Mouse (Mus musculus): ENCODE data around the gene Adora3.

The Adora3 gene

DNA sequence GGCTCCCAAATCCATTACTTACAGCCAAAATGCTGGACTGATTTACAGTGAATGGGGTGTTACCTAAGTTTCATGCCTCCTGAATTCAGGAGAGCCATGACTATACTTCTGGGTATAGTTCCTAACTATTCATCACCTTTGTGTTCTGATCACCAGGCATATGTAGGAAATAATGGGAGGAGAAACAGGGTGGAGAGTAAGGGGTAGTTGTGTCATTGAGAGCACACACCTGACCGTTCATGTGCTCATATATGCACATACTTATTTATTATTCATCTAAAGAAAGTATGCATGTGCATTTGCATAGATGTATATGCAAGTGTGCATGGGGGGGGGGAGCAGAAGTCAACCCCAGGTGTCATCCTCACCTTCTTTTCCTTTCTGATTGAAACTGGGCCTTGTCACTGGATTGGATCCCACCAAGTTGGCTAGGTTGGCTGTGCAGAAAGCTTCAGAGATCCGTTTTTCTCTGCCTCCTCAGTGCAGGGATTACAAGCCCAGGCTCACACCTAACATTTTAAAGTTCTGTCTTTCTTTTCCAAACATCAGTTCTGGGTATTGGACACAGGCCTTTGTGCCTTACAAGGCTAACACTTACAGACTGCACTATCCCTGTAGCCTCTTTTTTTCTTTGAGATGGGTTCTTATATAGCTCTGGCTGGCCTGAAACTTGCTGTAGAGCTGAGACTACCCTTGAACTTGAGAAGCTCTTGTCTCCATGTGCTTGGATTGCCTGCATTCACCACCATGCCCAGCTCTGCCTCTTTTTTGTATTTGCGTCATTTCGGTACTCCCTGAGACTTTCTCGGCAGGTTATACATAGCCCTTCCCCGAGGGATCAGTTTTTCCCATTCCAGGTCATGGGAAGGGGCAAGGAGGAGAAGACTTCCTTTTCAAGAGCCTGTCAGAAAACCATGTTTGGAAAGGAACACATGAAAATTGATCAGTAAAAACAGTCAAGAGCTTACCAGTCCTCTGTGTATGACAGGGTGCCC lies 3.1 kb downstream of the Adora3 start:
- DNase-seq (ENCODE audit: low spot score in 2 of 2) = peak in 1 of 2 experiments; percentile 52

DNA sequence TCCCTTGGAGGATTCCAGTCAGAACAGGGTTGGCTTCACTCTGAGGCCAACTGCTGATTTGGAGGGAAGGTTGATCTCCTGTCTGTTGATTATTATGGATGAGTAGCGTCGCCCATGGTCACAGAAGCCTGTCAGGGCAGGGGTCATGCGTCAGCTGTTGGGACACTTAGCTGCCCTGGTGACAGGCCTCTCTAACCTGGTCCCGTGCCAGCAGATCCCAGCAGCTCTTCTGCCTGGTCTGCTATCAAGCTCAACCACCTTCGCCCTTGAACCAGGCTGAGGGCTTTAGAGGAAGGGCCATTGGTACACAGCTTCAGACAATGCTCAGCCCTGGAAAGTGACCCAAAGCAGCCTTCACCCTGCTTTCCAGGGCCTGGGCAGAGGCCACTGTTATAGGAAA lies 5.4 kb downstream of the Adora3 start:
- peak in 1 of 2 experiments; percentile 53 for DNase-seq (ENCODE audit: low spot score in 2 of 2)

DNA sequence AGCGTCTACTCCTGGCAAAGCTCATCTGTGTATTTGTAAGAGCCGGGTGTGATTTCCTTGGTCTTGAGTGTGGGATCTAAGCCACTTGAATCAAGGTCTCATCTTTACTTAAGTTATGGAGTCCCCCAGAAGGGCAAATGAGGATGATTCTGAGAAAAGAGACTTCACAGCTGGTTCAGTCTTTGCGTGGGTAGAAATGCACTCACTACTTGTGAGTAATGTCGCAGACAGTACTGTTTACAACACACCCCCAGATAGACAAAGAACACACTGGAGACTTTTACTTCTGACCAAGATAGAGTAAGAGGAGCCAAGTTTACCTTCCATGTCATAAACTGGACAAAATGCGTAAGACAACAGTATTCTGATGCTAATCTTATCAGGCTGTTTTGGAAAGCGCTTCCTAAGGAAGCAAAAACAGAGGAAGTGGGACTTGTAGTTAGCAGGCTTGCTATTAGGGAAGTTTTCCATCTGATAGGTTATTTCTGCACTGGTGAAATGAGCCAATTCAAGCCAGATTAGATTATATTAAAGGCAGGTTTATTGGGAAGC lies 6.7 kb downstream of the Adora3 start:
- no peak for DNase-seq (ENCODE audit: low spot score in 2 of 2)

DNA sequence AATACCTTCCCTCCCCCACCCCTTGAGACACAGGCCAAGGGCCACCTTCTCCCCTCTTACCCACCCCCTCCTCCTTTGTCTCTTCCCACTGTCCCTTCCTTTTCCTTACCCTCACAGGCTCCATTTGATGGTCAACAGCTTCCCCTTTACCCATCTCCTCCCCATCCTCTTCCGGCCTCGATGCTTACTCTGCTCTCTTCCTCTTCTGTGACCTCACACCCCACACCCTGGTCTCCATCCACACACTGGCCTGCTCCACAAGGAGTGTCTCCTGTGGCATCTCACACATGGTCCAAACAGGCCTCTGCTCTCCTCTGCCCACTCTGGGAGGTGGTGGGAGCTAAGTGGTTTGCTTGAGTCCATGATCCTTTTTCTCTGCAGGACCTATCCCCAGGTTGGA lies 7.3 kb downstream of the Adora3 start:
- DNase-seq (ENCODE audit: low spot score in 2 of 2) = no peak

DNA sequence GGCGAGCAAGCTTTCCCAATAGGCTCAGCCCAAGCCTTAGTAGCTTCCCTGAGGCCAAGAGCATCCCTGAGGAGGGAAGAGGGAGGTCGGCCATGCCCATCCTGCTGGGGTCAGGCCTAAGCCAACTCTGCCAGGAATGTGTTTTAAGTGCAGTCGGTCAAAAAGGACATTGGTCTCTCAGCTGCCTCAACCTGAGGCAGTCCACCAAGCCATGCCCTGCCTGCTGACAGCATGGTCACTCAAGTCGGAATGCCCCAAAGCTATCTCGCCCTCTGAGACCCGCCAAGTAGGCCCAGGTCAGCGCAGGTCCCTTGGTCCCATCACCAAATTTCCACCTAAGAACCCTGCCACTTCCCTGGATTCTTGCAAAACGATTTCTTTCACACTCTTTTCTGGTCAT lies 8.1 kb downstream of the Adora3 start:
- DNase-seq (ENCODE audit: low spot score in 2 of 2) = peak; percentile 10 to 53

DNA sequence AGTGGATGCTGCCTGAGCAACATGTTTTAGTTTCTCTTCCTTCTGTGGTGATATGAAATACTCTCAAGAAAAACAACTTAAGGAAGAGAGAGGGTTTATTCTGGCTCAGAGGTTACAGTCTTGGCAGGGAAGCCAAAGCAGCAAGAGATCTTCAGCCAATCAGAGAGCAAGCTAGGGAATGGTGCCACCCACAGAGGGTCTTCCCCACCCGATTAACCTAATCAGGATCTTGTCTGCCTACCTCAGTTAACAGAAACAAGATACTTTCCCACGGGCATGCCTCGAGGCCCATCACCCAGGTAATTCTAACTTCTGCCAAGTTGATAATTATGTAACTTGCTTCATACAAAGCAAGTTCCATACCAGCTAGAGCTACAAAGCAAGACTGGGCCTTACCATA lies 9.8 kb downstream of the Adora3 start:
- peak in 1 of 2 experiments; percentile 9 for DNase-seq (ENCODE audit: low spot score in 2 of 2)

DNA sequence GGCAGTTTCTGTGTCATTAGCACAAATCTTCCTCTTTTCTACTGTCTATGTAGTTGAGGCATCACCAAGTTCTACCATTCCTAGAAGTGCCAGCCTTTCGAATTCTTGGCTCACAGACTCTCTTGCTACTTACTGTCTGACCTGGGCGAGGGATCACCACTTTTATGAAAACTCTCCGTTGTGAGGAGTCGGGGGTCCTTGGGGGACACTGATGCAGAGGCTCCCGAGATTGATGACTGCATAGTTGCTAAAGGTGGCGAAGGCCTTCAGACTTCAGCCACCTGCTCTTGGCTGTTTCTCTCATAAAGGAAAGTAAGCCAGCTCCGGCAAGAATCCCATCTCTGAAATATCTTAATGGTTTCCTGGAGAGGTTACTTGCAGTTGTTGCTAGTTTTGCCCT lies 11.4 kb downstream of the Adora3 start:
- DNase-seq (ENCODE audit: low spot score in 2 of 2) = peak in 1 of 2 experiments; percentile 32

DNA sequence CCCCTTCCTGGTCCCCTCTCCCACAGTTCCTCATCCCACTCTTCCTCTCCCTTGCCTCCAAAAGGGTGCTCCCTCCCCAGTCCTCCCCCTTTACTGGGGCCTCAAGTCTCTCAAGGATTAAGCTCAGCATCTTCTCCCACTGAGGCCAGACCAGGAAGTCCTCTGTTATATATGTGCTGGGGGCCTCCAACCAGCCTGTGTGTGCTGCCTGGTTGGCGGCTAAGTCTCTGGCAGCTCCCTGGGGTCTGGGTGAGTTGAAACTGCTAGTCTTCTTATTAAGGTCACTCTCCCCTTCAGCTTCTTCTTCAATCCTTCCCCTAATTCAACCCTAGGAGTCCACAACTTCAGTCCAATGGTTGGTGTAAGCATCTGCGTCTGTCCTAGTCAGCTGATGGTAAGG lies 12.5 kb downstream of the Adora3 start:
- DNase-seq (ENCODE audit: low spot score in 2 of 2) = peak in 1 of 2 experiments; percentile 51

DNA sequence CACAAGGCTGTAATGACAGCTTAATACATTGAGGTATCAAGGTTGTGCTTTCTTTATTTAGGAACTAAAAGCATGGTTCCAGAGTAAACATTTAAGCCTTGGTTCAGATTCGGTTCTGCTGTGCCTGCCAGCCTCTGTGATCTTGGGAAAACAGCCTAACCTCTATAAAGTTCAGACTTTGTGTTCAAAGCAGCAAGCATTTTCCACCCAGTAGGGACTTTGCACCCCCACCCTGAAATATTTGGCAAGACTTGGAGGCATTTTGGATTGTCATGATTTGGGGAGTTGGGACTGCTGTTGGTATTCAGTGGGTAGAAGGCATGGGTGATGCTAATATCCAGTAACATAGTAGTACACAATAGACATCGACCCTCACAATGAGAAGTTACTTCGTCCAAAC lies 18.3 kb downstream of the Adora3 start:
- DNase-seq (ENCODE audit: low spot score in 2 of 2) = no peak

DNA sequence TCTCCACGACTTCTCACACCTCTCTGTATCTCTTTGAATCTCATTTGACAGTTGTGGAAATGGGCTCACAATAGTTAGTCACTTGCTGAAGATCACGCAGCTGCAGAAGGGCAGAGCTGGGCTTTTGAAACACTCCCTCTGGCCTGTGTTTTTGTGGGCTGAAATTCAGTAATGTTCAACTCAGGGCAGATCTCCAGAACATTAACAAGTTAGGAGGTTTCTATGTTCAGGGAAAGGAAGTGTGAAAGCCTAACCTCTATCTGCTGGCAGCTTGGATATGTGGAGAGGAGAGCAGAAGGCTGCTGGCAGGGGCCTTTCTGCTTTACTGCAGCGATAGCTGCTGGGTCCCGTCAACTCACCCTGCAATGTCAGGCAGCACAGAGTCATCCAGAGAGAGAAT lies 19.6 kb downstream of the Adora3 start:
- no peak for DNase-seq (ENCODE audit: low spot score in 2 of 2)

DNA sequence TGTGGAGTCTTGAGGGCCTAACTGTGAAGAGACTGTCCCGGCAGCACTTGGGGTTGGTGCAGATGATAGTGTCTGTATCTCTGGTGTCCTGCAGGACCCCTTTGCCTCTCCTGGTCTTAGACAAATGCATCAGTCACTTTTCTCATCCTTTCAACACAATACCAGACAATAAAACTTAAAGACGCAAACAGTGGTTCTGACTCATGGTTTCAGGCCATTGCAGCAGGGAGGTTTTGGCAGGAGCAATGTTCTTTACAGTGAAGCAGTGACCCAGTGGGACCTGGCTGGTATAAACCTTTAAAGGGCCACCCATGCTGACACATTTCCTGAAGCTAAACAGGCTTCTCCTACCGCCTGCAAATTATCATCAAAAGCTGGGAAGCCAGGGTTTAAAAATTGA lies 20.5 kb downstream of the Adora3 start:
- no peak for DNase-seq (ENCODE audit: low spot score in 2 of 2)

DNA sequence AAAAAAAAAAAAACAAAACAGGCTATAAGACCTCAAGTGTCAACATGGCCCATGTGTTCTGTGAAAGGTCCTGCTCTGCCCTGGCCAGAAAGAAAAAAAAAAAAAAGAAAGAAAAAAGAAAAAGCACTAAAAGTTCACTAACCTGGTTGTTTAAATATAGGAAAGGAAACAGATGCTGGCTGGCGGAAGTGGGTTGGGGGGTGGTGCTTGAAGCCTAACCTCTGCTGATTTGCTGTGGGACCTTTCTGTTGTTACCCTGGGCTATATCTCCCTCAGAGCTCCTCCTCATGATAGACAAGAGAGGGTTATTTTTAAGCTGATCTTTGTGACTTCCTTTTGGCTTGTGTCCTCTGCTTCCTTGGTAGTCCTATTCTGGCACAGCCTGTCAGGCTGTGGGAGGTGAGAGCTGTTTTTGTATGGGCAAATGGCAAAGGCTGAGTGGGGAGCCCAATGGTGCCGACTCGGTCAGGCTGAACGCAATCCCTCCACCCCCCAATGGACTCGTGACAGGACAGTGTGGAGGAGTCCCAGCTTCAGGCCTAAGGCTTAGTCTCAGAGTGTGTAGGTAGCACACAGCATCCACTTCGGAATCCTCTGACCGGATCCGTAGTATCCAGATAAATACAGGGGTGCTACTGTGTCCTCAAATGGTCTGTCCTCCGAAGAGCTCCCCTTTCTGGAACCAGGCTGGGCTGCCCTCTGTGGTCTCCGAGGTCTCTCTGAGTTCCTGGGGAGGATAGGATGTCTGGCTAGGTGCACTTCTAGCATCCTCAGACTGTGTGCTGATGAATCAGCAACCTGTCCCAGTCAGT lies 21.3 kb downstream of the Adora3 start:
- DNase-seq (ENCODE audit: low spot score in 2 of 2) = peak; percentile 67 to 69

DNA sequence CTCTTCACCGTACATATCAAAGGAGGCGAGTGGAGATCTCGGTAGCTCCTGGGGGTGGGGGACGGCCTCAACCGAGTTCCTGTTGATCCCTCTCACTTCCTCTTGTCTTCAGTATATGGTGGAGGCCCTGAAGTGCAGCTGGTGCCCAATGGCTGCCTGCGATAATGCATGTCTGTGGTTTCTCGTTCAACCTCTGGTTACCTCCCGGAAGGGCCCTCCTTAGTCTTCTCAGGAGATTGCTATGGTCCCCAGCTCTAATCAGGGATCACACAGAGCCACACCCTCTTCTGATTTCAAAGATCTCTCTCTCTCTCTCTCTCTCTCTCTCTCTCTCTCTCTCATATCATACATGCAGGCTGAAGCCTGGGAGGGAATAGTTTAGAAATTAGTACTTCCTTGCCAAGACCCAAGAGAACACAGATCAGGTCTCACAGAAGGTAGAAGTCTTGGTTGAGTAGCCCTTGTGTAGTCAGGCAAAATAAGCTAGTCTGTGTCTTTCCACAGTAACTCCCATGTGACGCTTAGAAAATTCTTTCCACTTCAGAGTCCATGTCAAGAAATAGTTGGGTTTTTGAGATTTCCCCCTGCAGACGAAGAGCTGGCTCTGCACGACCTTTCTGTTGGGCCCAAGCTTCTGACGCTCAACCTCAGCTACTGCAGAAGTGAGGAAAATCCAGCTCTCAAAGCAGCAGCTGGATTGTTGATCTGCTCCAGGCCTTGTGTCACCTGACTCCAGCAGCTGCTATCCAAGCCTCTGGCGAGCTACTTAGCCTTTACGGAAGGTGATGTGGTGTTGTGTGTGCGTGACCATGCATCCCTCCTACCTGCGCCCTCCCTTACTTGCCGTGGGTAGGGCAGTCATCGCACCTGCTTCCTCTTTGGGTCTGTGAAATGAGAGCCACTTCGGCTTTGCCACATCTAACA lies 22.2 kb downstream of the Adora3 start:
- DNase-seq (ENCODE audit: low spot score in 2 of 2) = peak; percentile 71 to 80

DNA sequence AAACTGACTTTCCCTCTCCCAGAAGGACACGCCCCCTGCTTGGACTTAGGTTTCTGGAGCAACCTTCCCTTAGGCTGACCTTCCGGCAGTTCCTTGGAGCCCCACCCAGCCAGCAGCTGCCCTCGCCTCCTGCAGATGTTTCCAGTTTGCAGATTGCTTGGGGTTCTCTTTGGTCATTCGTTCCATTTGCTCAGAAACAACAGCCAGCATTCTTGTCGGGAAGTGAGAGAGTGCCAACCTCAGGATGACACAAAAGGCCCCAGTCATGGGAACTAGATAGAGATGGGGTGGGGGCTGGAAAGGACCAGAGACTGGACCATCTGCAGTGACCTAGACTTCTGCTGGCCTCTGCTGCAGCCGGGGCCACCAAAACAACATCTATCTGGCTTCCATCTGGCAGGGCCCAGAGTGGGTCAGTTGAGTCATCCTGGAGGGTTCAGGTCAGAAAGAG lies 23.3 kb downstream of the Adora3 start:
- DNase-seq (ENCODE audit: low spot score in 2 of 2) = no peak

DNA sequence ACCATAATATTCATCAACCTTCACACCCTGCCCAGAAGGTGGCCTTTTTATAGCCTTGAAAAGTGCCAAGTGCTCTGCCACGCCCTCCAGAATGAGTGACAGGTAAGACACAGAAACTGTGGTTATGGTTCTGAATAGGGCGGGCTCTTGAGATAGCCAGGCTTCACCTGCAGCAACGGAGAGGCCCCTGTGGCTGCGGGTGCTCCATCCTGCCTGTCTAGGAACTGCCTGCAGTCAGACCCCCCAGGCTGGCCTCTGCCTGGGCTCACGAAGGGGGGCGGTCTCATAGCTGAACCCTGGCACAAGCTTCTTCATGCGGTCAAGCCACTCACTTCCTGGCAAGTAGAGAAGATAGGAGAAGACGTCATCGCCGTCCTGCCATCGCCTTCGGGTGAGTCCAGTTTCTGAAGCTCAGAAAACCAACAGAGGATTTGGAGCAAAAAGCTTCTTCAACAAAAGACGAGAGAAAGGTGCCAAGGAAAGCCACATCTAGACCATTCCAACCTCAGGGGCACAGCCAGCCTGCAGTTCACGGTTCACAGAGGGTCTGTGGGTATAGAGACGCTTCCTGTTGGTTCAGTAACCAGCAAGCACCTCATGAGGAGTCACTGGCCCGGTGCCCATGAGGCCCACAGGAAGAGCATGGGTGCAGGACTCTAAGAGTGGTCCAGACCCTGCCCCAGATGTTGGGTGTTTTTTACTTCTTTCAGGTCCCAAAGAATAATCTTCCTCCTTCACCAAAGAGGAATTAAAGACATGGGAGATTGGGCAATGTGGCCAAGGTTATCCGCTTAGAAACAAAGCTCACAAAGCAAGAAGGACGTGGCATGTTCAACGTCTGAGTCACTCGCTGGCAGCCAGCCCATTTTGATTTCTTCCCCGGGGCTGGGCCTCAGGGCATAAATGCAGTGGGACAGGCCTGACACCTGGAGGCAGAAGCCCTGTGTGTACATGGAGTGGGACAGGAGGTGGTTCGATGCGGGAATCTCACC lies 24.2 kb downstream of the Adora3 start:
- DNase-seq (ENCODE audit: low spot score in 2 of 2) = peak; percentile 86 to 91

DNA sequence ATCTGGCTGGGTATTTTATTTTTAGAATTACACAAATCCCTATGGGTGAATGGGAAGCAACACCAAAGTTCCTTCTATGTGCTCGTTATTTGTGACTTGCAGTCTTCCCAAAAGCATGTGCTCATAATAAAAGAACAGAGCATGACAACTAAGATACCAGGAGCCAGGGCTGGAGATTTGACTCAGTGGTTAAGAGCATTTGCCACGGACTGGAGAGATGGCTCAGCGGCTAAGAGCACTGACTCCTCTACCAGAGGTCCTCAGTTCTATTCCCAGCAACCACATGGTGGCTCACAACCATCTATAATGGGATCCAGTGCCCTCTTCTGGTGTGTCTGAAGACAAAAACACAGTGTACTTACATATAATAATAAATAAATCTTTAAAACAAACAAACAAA lies 26.2 kb downstream of the Adora3 start:
- no peak for DNase-seq (ENCODE audit: low spot score in 2 of 2)

DNA sequence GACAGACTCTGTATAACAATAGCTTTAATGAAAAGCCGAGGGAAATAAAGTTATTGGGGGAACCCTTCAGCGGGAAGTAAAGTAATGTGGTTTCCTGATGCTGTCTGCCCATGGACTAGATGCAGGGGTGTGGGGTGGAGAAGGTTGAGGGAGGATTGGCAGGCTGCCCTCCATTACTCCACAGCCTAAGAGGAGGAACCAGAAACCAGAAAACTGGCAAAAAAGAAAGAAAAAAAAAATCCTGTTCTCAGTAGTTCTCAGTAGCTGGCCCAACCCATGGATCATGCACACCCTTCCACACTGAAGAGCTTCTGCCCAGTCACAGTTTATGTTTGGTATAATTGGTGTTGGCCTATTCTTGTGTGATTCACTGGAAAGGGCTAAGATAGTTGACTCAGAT lies 27.7 kb downstream of the Adora3 start:
- peak in 1 of 2 experiments; percentile 56 for DNase-seq (ENCODE audit: low spot score in 2 of 2)

DNA sequence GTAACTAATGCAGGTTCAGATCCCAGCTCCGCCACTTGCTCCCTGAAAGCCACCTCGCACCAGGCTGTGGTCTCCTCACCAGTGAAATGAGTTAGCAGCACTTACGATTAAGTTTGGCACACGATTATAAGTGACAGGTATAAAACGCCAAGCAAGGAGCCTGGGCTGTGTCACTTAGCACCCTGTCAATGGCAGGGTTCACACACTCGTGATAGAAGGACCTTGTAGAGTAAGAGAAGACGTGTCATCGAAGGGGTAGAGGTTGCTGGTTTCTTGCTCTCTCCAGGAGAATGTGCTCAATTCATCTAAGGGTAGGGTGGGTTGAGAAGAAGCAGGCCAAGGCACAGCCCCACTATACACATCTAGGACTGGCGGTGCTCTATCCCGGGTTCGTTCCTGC lies 28.2 kb downstream of the Adora3 start:
- no peak for DNase-seq (ENCODE audit: low spot score in 2 of 2)

DNA sequence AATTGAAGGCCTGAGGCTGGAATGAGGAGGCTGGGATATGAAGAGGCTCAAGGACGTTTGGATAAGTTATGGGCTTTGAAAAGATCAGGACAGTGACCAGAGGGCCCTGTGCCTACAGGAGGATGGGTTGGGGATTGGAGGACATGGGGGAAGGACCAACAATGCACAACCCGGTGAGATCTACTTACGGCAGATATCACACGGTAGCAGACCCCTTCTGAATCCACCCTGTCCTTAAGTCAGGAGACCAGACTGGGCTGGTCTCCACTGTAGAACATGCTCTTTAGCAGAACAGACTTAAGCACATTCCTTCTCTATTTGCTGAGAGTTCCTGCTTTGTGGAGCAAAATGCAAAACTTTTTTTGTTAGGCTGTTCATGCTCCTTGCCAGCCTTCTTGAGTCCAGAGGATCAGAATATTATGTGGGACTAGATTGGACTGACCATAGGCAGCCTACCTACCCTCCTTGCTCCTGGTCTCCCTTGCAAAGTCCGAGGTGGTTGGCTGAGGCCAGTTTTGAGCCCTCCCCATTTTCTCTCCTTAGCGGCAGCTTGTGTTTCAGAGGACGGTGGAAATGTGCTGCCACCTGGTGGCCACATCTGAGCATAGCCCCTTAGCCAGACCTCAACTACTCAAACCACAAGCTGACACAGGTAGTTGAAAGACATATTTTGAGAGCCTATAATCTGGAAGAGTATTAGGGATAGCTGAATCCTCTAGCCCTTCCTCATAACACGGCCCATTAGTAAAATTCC lies 28.9 kb downstream of the Adora3 start:
- DNase-seq (ENCODE audit: low spot score in 2 of 2) = peak; percentile 85 to 93

Measured in spleen, postnatal 4 days (tissue).